Mouse (Mus musculus) urinary bladder, postnatal 10 days (tissue): ENCODE data around the gene Rab20.
"Not testable (repeated sequence)": the region's sequence is repeated elsewhere in the genome, so short reads cannot be mapped to it uniquely, and the experiment has no call there.

ENCODE experiments used
- DNase-seq: peaks from one replicate; pipeline ENCODE4 v3.0.0; 2022; ENCODE audit warnings: low spot score

Gene Rab20

DNA sequence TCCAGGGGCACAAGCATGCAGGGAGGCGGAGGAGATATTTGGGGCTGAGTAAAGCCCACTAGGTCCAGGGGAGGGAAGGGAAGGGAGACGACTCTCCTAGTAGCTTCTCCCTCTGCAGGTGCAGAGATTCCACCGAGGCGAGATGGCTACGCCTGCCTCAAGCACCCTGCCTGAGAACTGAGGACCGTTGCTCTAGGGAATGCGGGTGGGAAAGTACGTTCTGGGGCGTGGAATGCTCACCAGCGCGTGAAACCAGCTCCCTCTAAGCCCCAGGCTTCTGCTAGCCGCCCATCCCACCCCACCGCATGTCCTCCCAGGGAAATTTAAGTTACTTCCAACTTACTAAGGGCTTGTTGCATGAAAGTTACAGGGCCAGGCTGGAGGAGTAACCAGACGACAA, 1.1 kb upstream of the Rab20 start:
- no peak for DNase-seq

DNA sequence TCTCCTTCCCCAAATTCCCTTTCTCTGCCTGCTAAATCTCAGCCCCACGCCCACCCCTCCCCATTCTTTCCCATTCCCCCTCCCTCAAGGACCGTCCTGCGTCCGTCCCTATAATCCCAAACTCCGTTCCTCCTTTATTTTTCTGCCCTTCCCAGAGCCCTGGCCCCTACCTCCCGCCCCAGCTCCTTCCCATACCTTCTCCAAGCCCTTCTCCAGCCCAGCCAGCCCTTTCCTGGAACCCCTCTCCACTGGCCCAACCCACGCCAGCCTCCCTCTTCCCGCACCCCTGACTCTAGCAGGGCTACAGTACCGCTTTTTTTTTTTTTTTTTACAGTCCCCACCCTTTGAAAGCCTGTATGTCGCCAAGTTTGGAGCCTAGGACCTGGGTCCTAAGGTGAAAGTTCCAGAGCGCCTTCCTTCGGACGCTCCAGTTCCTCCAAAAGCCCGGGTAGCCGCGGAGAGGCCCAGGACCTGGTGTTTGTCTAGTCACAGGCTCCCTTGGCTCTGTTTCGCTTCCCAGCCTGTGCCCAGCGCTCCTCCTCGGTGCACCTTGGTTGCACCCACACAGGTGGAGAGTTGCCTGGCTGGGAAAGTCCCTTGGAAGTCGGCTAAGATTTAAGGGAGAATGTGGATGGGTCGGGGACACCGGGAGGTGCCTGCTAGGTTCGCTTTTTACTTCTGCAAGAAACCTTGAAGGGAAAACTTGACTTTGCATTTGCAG, 457 bp upstream of the Rab20 start:
- DNase-seq, result no peak

DNA sequence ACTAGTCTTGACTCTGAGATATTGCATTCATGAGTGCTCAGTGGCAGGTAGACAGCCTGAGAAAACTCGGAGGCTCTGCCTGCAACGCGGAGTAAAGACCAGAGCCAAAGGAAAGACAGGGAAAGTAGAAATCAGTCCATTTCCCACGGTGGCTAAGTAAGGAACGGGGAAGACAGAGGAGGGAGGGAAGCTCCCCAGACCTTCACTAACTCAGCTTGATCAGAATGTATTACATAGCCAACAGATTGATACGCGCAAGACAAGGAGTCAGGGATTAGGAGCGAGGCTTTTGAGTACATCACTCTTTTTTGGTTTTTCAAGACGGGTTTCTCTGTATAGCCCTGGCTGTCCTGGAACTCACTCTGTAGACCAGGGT, 1.3 kb downstream of the Rab20 start:
- no peak for DNase-seq

DNA sequence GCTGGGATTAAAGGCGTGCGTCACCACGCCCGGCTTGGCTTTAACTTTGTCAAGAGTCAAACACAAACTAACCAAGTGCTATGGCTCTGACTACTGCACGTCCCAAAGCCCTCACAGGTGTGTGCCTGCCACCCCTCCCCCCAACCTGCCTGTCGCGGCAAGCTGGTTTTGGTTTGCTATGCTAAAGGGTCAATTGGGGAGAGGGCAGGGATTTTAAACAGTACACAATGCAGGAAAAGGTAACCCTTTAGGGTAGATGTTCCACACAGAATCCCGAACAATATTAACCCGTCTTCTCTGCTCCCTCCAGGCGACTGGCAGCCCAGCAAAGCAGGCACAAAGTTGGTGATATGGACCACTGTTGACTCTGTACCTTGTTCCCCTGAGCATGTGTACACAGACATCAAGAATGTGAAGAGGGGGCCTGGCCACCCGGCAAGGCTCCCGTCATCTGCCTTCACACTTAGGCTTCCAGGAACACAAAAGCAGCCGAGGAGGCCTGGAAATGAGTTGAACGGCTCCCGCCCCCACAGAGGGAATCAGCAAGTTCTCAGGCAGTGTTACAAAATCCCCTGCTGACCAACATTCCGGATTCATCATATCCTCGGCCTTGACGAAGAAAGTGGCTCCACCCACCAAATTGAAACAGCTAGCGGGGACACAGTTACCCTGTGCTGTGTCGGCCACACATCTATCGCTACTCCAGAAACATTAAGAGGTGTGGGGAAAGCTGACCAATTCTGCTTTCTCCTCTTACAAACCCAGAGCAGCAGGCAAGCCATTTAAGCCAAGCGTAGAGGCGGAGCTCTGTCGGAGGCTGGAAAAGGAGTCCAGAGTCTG, 2.0 kb downstream of the Rab20 start:
- no peak for DNase-seq

DNA sequence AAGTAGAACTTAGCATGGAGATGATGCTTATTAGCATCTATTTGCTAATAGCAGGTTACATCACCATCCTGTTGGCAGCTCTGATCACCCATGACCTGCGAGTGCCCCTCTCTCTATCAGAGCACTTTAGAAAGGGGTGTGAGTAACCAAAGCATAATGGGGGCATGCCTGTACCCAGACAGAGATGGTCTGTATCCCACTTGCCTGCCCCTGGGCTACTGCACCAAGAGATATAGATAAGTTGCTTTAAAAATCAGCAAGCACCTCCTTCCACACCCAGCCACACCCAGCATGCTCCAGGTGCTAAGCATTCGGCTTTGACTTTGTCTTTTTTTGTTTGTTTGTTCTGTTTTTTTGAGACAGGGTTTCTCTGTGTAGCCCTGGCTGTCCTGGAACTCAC, 2.6 kb downstream of the Rab20 start:
- DNase-seq, result no peak

- no peak for DNase-seq
Observed at GRCm38 (mm10) chr8:11475397-11475796, 3.1 kb downstream of the Rab20 start.

DNA sequence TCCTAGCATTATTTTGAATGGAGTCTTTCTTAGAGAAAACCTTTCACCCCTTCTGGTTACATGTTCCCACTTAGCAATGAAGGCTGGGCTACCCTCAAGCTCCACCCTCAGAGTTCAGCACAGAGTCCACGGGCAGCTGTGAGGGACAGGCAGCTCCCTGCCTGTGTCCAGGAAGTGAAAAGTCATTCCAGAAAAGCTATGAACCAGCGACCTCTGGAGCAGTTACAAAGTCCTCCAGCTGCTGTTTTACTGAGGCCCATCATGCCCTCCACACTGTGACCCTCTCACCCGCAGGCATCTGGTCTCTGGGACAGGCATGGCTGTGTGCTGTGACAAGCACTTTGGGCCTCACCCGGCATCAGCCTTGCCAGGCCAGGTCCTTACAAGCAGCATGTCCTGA, 5.4 kb downstream of the Rab20 start:
- DNase-seq, result no peak

DNA sequence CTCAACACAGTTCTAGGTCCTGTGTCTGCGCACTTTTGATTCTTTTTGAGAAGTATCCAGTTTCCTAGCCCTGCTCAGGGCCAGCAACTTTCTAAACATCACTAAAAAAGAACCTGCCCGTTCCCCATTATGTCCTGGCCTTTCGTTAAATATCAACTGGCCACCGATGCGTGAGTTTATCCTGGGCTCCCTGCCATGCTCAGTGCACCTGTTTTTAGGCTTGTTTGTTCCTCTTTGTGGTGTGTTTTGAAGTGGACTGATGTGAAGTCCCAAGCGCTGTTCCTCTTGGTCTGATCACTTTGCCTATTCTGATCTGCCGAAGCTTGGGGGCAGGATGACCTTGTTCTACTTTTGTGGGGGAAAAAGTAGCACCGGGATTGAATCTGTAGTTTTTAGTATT, 7.2 kb downstream of the Rab20 start:
- DNase-seq, result no peak

- no peak for DNase-seq
Observed at GRCm38 (mm10) chr8:11470694-11471093, 7.8 kb downstream of the Rab20 start.

DNA sequence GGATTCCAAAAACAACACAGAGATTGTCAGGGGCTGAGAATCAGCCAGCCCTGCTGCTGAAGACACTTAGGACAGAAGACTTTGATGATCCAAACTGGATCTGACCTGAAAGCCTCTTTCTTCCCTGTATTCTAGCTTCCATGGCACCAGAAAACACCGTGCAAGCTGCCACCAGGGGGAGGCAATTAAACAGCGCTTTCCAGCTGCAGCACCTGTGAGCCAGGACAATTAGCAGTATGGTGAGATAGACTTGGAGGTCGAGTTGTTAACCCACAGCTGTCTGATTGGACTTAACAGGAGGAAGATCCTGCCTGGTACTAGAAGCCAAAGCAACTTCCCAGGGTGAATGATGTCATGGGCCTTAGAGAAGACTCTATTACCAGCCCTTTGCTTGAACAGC, 9.4 kb downstream of the Rab20 start:
- no peak for DNase-seq

DNA sequence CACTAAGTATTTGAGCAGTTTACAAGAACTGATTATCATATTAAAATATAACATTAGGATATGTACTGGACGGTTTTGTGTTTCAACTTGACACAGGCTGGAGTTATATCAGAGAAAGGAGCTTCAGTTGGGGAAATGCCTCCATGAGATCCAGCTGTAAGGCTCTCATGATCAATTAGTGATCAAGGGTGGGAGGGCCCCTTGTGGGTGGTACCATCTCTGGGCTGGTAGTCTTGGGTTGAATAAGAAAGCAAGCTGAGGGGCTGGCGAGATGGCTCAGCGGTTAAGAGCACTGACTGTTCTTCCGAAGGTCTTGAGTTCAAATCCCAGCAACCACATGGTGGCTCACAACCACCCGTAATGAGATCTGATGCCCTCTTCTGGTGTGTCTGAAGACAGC, 12.0 kb downstream of the Rab20 start:
- DNase-seq, result not testable (repeated sequence)

- no peak for DNase-seq
Observed at GRCm38 (mm10) chr8:11465619-11466018, 12.9 kb downstream of the Rab20 start.

GRCm38 (mm10) chr8:11464707-11464964, 13.9 kb downstream of the Rab20 start:
- no peak for DNase-seq

DNA sequence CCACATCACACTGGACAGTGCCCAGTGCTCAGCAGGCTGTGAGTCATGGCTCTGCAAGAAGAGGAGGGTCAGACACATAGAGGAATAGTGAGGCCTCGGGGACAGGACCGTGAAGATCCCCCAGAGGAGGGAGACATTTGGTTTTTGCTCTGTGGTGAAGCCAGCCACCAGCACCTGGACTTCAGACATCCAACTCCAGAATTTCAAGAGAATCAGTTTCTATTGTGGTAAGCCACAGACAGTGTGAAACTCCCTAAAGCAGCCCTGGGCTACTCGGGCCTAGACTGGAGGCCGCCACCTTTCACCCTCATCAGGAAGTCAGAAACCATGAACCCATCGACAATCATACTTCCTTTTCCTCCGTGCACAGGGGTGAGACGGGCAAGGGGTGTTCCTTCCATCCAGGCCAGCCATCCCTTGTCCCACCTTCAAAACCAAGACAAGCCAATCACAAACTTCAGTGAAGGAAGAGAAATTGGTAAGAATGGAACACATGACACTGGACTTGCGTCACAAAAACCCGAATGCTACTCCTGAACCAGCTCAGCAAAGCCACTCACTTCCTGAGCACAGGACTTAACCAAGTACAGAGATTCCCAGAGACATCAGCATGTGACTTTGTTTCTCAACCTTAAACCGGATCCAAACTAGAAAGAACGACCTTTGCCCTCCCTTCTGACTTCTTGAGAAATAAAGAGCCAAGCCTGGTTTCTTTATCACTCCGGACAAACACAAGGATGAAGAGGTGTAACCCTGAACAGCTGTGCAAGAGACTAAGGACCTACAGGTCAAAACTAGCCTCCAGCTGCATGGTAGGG, 14.4 kb downstream of the Rab20 start:
- no peak for DNase-seq

DNA sequence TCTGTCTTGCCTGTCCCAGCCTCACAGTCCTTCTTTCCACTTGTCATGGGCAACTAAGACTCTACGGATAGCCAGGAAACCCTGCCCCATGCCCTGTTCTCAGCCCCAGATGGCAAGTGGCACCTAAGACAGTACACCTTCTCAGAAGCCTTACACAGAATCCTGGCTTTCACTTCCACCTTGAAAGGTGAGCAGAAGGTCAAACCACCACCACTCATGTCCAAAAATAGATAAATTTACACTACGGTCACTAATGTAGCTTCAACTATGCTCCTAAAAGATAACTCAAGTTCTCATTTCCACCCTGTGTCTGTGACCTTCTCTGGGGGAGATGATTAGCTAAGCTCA, 15.0 kb downstream of the Rab20 start:
- no peak for DNase-seq

GRCm38 (mm10) chr8:11462641-11463040, 15.9 kb downstream of the Rab20 start:
- DNase-seq, result no peak

- DNase-seq, result no peak
Observed at GRCm38 (mm10) chr8:11461847-11462246, 16.7 kb downstream of the Rab20 start.

DNA sequence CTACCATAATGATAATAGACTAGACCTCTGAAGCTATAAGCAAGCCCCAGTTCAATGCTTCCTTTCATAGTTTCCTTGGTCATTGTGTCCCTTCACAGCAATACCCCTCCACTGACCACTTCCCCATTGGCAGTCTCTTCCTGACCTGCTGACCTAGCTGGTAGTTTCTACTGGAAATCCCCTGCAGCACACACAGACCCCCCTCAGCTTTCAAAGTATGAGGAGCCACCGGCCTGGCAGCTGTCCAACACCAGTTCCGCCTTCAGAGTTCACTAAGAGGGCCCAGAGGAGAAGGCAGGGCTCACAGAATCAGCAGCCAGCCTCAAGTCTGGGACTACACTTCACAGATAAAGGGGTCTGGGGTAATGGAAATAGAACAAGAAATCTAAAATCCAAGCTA, 17.6 kb downstream of the Rab20 start:
- DNase-seq, result no peak

DNA sequence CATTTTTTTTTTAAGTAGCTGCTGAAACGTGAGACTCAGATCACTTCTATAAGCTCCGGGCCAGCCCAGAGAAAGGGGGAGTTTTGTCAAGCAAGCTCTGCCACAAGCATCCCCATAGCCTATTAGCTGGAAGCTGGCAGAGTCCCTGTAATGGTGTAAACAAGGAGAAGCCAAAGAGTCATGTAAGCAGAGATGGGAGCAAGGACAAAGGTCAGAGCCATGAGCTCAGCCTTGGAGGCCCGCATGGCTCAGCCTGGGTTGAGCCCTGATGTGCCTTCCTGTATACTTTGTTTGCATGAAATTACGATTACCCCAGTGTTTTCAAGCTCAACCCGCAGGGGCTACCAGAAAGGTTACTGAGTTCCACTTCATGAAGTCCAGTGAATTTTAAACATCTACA, 19.5 kb downstream of the Rab20 start:
- no peak for DNase-seq

DNA sequence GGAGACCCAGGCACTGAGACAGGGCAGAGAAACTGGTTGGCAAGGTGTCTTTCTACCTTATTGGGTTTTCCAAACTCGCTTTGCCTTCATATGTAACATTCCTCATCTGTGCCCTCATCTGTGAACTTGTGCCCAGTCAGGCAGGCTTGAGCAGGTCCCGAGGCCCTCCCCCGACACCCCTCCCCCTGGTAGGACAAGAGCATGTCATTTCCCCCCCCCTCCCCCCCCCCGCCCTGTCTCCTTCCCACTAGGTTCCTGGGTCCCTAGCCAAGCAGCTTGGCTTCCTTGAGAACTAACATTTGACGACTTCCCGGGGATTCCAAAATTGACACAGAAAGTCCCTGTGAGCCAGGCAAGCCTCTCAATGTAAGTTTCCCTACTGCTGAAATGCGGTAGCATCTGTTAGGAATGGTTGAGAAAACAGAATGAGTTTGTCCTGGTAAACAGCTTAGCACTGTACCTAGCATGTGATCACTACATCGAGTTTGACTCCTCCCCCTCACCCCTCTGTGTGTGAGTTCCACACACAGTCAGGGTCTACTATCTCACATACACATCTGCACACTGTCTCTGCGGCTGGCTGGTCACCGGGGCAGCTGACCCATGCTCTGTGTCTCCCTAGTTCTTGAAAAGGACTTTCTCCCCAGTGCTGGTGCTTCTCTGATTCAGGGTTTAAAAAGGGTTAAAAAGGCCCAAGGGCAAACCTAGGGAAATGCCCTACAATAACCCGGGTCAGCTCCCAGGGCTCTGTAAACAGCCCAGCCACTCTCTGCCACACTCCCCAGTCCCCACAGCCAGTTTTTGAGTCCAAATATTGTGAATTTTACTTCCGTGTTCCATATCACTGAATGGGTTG, 20.3 kb downstream of the Rab20 start:
- no peak for DNase-seq

GRCm38 (mm10) chr8:11457278-11457677, 21.2 kb downstream of the Rab20 start:
- no peak for DNase-seq

DNA sequence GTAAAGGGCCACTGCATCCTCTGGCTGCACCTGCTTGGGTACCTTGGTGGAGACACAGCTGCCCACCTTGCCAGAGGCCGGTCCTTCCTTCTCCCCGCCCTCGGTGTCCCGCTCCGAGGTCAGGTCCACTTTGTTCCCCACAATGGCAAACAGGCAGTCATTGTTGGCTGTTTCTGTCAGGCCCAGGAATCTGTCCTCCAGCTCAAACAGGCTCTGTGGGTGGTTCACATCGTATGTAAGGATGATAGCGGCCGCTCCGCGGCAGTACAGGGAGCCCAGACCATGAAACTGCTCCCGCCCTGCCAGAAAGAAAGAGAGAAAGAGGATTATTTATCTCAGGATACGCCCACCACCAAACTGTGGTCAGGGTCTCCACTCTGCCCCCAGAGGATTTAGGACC, 24.3 kb downstream of the Rab20 start:
- no peak for DNase-seq
